Mouse (Mus musculus) hindbrain, embryonic 11.5 days (tissue): ENCODE measurements around the gene Glod4. TPM values are rescaled to one million over a fixed set of nuclear protein-coding genes. Genes with fewer than 3 reads are reported as not detected.

Source experiments
- ATAC-seq: fragments of 200-750 bp; cut with Nextera tagmentation; 2 replicates; pipeline ENCODE4 v1.8.0; 2017; ENCODE audit warnings: mild to moderate bottlenecking, moderate TSS enrichment, moderate library complexity; ENCODE audit not compliant: low FRiP score
- DNase-seq: peaks from one replicate; pipeline ENCODE4 v3.0.0-alpha.2; 2015; ENCODE audit warnings: low spot score
- H3K27ac ChIP-seq: fragments of 300-500 bp; sonication (generic); 2 replicates; pipeline ENCODE4 v1.5.1; 2014; ENCODE audit warnings: mild to moderate bottlenecking, low read depth, low read length
- H3K27me3 ChIP-seq: fragments of 300-500 bp; sonication (generic); 2 replicates; pipeline ENCODE4 v1.6.1; 2014; ENCODE audit warnings: mild to moderate bottlenecking, low read length, moderate library complexity, mixed read lengths; ENCODE audit not compliant: control insufficient read depth, insufficient read depth
- H3K36me3 ChIP-seq: fragments of 300-500 bp; sonication (generic); 2 replicates; pipeline ENCODE4 v1.6.1; 2014; ENCODE audit warnings: mild to moderate bottlenecking, low read length, moderate library complexity, mixed read lengths; ENCODE audit not compliant: control insufficient read depth, insufficient read depth
- H3K4me1 ChIP-seq: fragments of 300-500 bp; sonication (generic); replicated peaks from 2 replicates; pipeline ENCODE4 v1.6.1; 2014; ENCODE audit warnings: low read length, mixed read lengths; ENCODE audit not compliant: control insufficient read depth, insufficient read depth
- H3K4me2 ChIP-seq: fragments of 300-500 bp; sonication (generic); replicated peaks from 2 replicates; pipeline ENCODE4 v1.6.1; 2014; ENCODE audit warnings: mild to moderate bottlenecking, low read depth, low read length
- H3K4me3 ChIP-seq: fragments of 300-500 bp; sonication (generic); 2 replicates; pipeline ENCODE4 v1.5.1; 2014; ENCODE audit warnings: low read depth, low read length
- H3K9ac ChIP-seq: fragments of 300-500 bp; sonication (generic); 2 replicates; pipeline ENCODE4 v1.6.1; 2014; ENCODE audit warnings: low read depth, low read length
- H3K9me3 ChIP-seq: fragments of 300-500 bp; sonication (generic); 2 replicates; pipeline ENCODE4 v1.6.1; 2016; ENCODE audit warnings: low read length; ENCODE audit not compliant: control insufficient read depth
- WGBS: fragments of 180-500 bp; shearing (Covaris S2); extraction: QIAGEN DNeasy Blood & Tissue Kit; methylation state at CpG from one replicate; pipeline ENCODE4 v1.1.7; 2014; 5-methylcytosine and 5-hydroxymethylcytosine counted together
- polyA plus RNA-seq: library from polyadenylated mRNA; unstranded; fragments of >200 nt; fragmentation: Nextera tagmentation; extraction: Ambion mirVana; gene quantifications from 2 replicates; pipeline ENCODE4 v1.2.1, GENCODE M21; 2014

Glod4 gene
- polyA plus RNA-seq, 1 experiment from 2014 or later = 132 TPM

DNA sequence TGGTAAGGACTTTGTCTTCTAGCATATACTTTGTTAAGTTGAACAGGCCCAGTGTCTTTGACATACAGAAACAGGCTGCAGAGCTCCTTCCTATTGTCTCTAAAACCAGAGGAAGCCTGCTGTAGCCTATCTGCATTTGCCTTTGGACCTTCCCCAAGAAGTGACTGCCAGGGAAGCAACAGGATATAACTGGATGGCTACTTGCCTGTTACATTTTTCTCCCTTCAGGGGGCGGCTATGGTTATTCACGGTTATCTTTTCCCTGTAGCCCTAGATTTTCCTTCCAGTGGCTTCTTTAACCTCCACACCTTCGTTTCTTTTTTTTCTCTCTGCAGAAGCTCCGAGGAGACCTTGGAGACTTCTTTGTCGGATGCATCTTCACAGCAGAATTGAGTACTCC is 36.7 kb downstream of the Glod4 start:
- 92% methylated on average over 5 of the region's 5 CpGs for WGBS
- no peak for DNase-seq
- peaks cover 4% of the 10 kb centered on the region for H3K4me1 ChIP-seq

DNA sequence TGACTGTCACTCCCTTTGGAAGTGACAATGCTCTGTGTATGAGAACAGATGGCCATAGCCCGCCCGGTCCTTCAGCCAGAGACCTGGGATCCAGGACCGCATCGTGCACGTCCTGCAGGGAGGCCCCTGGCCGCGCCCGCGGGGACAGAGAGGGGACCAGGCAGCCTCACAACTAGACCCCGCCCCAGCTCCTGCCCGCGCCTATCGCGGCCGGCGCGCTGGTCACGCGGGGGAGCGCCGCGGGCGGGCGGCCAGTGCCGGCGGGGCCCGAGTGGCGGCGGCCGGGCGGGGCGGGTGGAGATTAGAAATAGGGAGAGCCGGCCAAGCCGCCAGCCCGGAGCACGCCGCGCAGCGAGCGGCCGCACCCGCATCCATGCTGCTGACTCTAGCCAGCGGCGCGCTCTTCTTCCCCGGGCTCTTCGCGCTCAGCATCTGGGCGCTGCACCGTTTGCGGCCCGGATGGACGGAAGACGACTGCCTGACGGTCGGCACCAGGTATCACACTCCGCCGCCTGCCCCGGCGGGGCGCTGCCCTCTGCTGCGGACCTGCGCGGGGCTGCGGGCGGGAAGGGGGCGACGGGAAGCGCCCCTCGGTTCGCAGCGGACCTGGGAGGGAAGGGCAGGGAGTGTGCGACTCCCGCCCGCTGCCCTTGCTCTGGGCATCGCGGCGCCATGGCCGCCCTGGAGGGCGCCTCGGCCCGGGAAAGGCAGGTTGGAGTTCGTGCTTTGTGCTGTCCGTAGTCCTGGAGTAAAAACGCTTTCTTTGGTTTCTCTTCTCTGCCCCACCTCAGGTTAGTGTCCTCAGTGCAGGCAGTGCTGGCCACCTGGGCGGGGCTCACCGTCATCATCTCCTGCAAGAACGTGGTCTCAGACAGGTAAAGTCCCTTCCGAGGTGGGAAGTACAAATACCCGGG is 41.5 kb downstream of the Glod4 start:
- H3K4me1 ChIP-seq = peaks cover 4% of the 10 kb centered on the region
- peak overlapping the region; percentile 78 for H3K27ac ChIP-seq
- peak; percentile 98 for ATAC-seq
- under 1% methylated on average over 78 of the region's 90 CpGs for WGBS
- no peaks in the 10 kb centered on the region for H3K27me3 ChIP-seq
- peak overlapping the region; percentile 90 for H3K4me2 ChIP-seq
- peak overlapping the region; percentile 94 for H3K9ac ChIP-seq
- peak overlapping the region; percentile 91 for H3K4me3 ChIP-seq
- H3K36me3 ChIP-seq = no peaks in the 10 kb centered on the region
- peak; percentile 88 for DNase-seq
- no peaks in the 10 kb centered on the region for H3K9me3 ChIP-seq

More for the DNA sequence above, 36.7 kb downstream of the Glod4 start:
- Histone ChIP-seq H3K27ac (no peak overlapping the region), H3K9me3 (no peaks in the 10 kb centered on the region), H3K4me3 (no peak overlapping the region), H3K9ac (no peak overlapping the region), H3K36me3 (no peaks in the 10 kb centered on the region), H3K27me3 (no peaks in the 10 kb centered on the region), H3K4me2 (no peak overlapping the region)
- ATAC-seq = no peak

DNA sequence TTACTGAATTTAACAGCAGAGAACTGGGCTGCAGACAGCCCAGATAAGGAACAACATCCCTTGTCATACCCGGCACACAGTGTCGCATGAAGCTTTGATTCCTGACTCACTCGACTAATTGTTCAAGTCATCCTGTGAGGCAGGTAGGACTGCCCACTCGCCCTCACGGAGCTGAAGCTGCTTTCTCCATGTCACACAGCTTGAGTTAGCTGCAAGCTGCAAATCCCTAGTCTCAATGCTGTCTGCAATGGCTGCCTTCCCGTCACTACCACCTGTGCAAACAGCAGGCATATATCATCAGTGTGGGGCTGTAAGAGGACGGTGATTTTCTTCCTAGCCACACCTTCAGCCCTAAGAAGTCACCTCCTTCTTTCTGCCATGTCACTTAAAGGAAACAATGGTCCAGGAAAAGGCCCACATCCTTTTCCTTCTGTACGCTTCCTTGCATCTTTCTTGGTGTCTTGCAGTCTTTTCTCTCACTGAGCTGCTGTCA is 46.5 kb downstream of the Glod4 start:
- Histone ChIP-seq H3K4me3 (no peak overlapping the region), H3K36me3 (no peaks in the 10 kb centered on the region), H3K4me2 (no peak overlapping the region), H3K9me3 (no peaks in the 10 kb centered on the region), H3K27ac (no peak overlapping the region), H3K9ac (no peak overlapping the region), H3K4me1 (no peaks in the 10 kb centered on the region), H3K27me3 (no peaks in the 10 kb centered on the region)
- DNase-seq = no peak
- ATAC-seq = no peak
- WGBS = 51% methylated on average over 8 of the region's 8 CpGs

- Histone ChIP-seq H3K4me1 (no peaks in the 10 kb centered on the region), H3K4me3 (no peak overlapping the region), H3K27me3 (no peaks in the 10 kb centered on the region), H3K36me3 (no peaks in the 10 kb centered on the region), H3K4me2 (no peak overlapping the region), H3K9ac (no peak overlapping the region), H3K27ac (no peak overlapping the region), H3K9me3 (no peaks in the 10 kb centered on the region)
- ATAC-seq (no peak), DNase-seq (no peak)
- WGBS = 77% methylated on average over 8 of the region's 8 CpGs
Observed at GRCm38 (mm10) chr11:76196275-76196976, 47.1 kb downstream of the Glod4 start.

GRCm38 (mm10) chr11:76186908-76187307 is 56.6 kb downstream of the Glod4 start:
- no peak overlapping the region for H3K27ac ChIP-seq
- no peak overlapping the region for H3K9ac ChIP-seq
- no peak overlapping the region for H3K4me3 ChIP-seq
- no peak overlapping the region for H3K4me2 ChIP-seq
- WGBS = 81% methylated on average over 6 of the region's 6 CpGs
- ATAC-seq (no peak), DNase-seq (no peak)
- H3K4me1 ChIP-seq = no peaks in the 10 kb centered on the region
- no peaks in the 10 kb centered on the region for H3K9me3 ChIP-seq
- no peaks in the 10 kb centered on the region for H3K27me3 ChIP-seq
- no peaks in the 10 kb centered on the region for H3K36me3 ChIP-seq

- H3K9me3 ChIP-seq = no peaks in the 10 kb centered on the region
- WGBS = 85% methylated on average over 4 of the region's 4 CpGs
Observed at GRCm38 (mm10) chr11:76183745-76184144, 59.8 kb downstream of the Glod4 start.

GRCm38 (mm10) chr11:76180146-76180540 is 63.4 kb downstream of the Glod4 start:
- ATAC-seq = no peak
- Histone ChIP-seq H3K4me3 (peak overlapping the region; percentile 86), H3K4me2 (peak overlapping the region; percentile 68), H3K27me3 (no peaks in the 10 kb centered on the region), H3K27ac (no peak overlapping the region), H3K4me1 (peaks cover 3% of the 10 kb centered on the region), H3K9ac (peak overlapping the region; percentile 83), H3K36me3 (no peaks in the 10 kb centered on the region), H3K9me3 (no peaks in the 10 kb centered on the region)
- no peak for DNase-seq
- WGBS = 23% methylated on average over 7 of the region's 7 CpGs

More at GRCm38 (mm10) chr11:76183745-76184144, 59.8 kb downstream of the Glod4 start:
- Histone ChIP-seq H3K4me1 (peaks cover under 1% of the 10 kb centered on the region), H3K36me3 (no peaks in the 10 kb centered on the region), H3K9ac (no peak overlapping the region), H3K4me2 (no peak overlapping the region), H3K27me3 (no peaks in the 10 kb centered on the region), H3K27ac (no peak overlapping the region), H3K4me3 (no peak overlapping the region)
- no peak for DNase-seq
- ATAC-seq = no peak

DNA sequence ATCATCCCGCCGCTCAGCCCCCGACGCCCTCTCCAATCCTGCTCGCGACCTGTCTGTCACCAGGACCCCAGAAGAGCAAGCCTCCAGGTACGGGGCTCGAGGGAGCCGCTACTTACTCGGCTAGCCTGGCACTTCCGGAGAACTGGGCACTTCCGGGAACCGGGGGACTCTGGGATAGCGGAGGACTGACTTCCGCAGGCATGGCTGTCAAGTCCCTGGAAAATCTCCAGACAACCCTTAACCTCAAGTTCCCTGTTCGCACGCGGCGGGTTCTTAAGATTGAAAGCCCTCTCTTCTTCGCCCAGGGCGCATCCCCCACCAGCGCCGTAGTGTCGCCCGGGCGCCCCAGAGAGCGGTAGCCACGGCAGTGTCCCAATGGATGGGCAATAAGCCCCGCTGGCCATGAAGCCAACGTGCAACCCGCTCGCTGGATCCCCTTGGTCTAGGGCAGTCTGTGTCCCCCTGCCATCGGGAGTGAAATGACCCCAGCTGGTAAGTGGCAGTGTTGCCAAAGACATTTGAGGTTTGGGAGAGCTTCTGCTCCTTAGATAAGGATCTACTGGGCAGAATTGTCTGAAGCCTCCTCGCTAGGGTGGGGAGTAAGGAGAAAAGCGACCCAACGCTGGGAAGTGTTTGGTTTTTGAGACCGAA is 63.9 kb downstream of the Glod4 start, which contains the start of the genes Vps53 and Fam57a:
Gene Vps53, minus strand, starts transcription at position 153 of the 651 bp plus-strand sequence.
Gene Fam57a, plus strand, starts transcription at position 177 of the 651 bp plus-strand sequence.
- H3K27me3 ChIP-seq = no peaks in the 10 kb centered on the region
- H3K9ac ChIP-seq = peak within 1 kb of the TSS; percentile 83
- peak; percentile 85 for DNase-seq
- peak within 1 kb of the TSS; percentile 68 for H3K4me2 ChIP-seq
- peak within 1 kb of the TSS; percentile 86 for H3K4me3 ChIP-seq
- WGBS = under 1% methylated on average over 37 of the region's 37 CpGs
- peak; percentile 83 for ATAC-seq
- no peak within 1 kb of the TSS for H3K27ac ChIP-seq
- H3K9me3 ChIP-seq = no peaks in the 10 kb centered on the region
- no peaks in the 10 kb centered on the region for H3K36me3 ChIP-seq
- peaks cover 3% of the 10 kb centered on the region for H3K4me1 ChIP-seq
